ENCODE assay signal across 8 mouse cellular contexts in genomic region chr14:24486241-24486767, GRCm38 (mm10). TPM values are rescaled to one million over a fixed set of nuclear protein-coding genes. Genes with fewer than 3 reads are reported as not detected.
DNase-seq lines count a peak whose midpoint lies in the region; ATAC-seq and TF ChIP-seq lines count a peak whose summit lies in the region.

No protein-coding gene starts in this region.

- H3K4me1 ChIP-seq in cerebellum, adult 2 months (ENCODE audit: control insufficient read depth, insufficient read depth, low read length): peaks cover 7% of the 10 kb centered on the region
- H3K4me1 ChIP-seq in forebrain, postnatal 0 days (ENCODE audit: insufficient read depth): peaks cover 10% of the 10 kb centered on the region
- H3K4me1 ChIP-seq in limb, embryonic 13.5 days: peaks cover 9% of the 10 kb centered on the region
- 0 out of 2 replicates have a peak, but pooled peaks cover 7% of the 10 kb centered on the region for H3K4me1 ChIP-seq in stomach, embryonic 14.5 days (ENCODE audit: control insufficient read depth, insufficient read depth, low read length)

- peak overlapping the region; percentile 75 for H3K4me3 ChIP-seq in cerebellum, adult 2 months (replicated peaks; ENCODE audit: insufficient read depth, low read depth, low read length)
- peak overlapping the region; percentile 92 for H3K4me3 ChIP-seq in forebrain, postnatal 0 days (ENCODE audit: low read depth, low read length)
- peak overlapping the region; percentile 85 for H3K4me3 ChIP-seq in limb, embryonic 13.5 days
- peak overlapping the region; percentile 84 for H3K4me3 ChIP-seq in stomach, embryonic 14.5 days (ENCODE audit: low read depth, low read length)

- no peaks in the 10 kb centered on the region for H3K9me3 ChIP-seq in forebrain, postnatal 0 days (ENCODE audit: low read length)
- H3K9me3 ChIP-seq in limb, embryonic 13.5 days: no peaks in the 10 kb centered on the region
- H3K9me3 ChIP-seq in stomach, embryonic 14.5 days (ENCODE audit: control insufficient read depth, low read depth, low read length): no peaks in the 10 kb centered on the region

- TF ChIP-seq CTCF in cerebellum, adult 2 months (IDR thresholded peaks at IDR 0.05; ENCODE audit: borderline replicate concordance, insufficient read depth, low read depth, low read length): no peak
- TF ChIP-seq CTCF in forebrain, postnatal 0 days (IDR thresholded peaks at IDR 0.05; ENCODE audit: low read depth): no peak

- peaks cover 30% of the 10 kb centered on the region for H3K36me3 ChIP-seq in forebrain, postnatal 0 days (ENCODE audit: insufficient read depth)
- H3K36me3 ChIP-seq in limb, embryonic 13.5 days: peaks cover 30% of the 10 kb centered on the region
- peaks cover 31% of the 10 kb centered on the region for H3K36me3 ChIP-seq in stomach, embryonic 14.5 days (ENCODE audit: control insufficient read depth, insufficient read depth, low read length)

- 0 out of 2 replicates have a peak, but pooled peaks have one; percentile 1 for ATAC-seq in forebrain, postnatal 0 days
- no peak for ATAC-seq in limb, embryonic 13.5 days (ENCODE audit: low FRiP score, low read depth)
- no peak for ATAC-seq in stomach, embryonic 14.5 days (ENCODE audit: insufficient number of reproducible peaks, insufficient read depth, low FRiP score, low read depth)
- ATAC-seq in inflammation-experienced regulatory T-cells, adult 6 months: no peak

- DNase-seq in cerebellum, adult 2 months: no peak
- no peak for DNase-seq in cerebellum, postnatal 36 days
- peak; percentile 7 for DNase-seq in CD4-positive, CD25-positive, alpha-beta regulatory T cell, adult 2 months (ENCODE audit: low read depth, low spot score)
- no peak for DNase-seq in forebrain, postnatal 0 days
- DNase-seq in right cerebral cortex, postnatal 36 days (ENCODE audit: low spot score in 2 of 2): no peak

- H3K27me3 ChIP-seq in cerebellum, adult 2 months (ENCODE audit: control insufficient read depth, insufficient read depth, low read length): no peaks in the 10 kb centered on the region
- no peaks in the 10 kb centered on the region for H3K27me3 ChIP-seq in forebrain, postnatal 0 days (ENCODE audit: insufficient read depth, low read length)
- no peaks in the 10 kb centered on the region for H3K27me3 ChIP-seq in limb, embryonic 13.5 days
- H3K27me3 ChIP-seq in stomach, embryonic 14.5 days (ENCODE audit: control insufficient read depth, insufficient read depth, low read length): no peaks in the 10 kb centered on the region

- TF ChIP-seq POLR2A in cerebellum, adult 2 months (IDR thresholded peaks at IDR 0.05; ENCODE audit: borderline replicate concordance, insufficient read depth, low read length): no peak

- WGBS in cerebellum, adult 2 months: 6% methylated on average over 13 of the region's 13 CpGs
- WGBS in forebrain, postnatal 0 days: 8% methylated on average over 13 of the region's 13 CpGs
- WGBS in limb, embryonic 13.5 days: 6% methylated on average over 13 of the region's 13 CpGs
- WGBS in stomach, embryonic 14.5 days: 6% methylated on average over 13 of the region's 13 CpGs

- H3K9ac ChIP-seq in forebrain, postnatal 0 days: peak overlapping the region; percentile 74
- H3K9ac ChIP-seq in limb, embryonic 13.5 days: peak overlapping the region; percentile 86
- H3K9ac ChIP-seq in stomach, embryonic 14.5 days (replicated peaks; ENCODE audit: low read depth, low read length): peak overlapping the region; percentile 81

- no peak overlapping the region for H3K27ac ChIP-seq in cerebellum, adult 2 months (ENCODE audit: insufficient read depth, low read length)
- no peak overlapping the region for H3K27ac ChIP-seq in forebrain, postnatal 0 days (ENCODE audit: low read depth, low read length)
- H3K27ac ChIP-seq in limb, embryonic 13.5 days: no peak overlapping the region
- H3K27ac ChIP-seq in stomach, embryonic 14.5 days (ENCODE audit: low read length): no peak overlapping the region

- peak overlapping the region; percentile 76 for H3K4me2 ChIP-seq in forebrain, postnatal 0 days (ENCODE audit: low read depth)
- H3K4me2 ChIP-seq in limb, embryonic 13.5 days (replicated peaks): peak overlapping the region; percentile 80
- peak overlapping the region; percentile 55 for H3K4me2 ChIP-seq in stomach, embryonic 14.5 days (replicated peaks; ENCODE audit: low read depth, low read length)

RNA-seq across cellular contexts. Expression of gene Polr3a, which starts 0.6 kb away (rescaled TPM):
- polyA plus RNA-seq in cerebellum, adult 2 months (2012; rRNA removed): 22.0 and 25.2 TPM in 2 replicates
- 19.5 and 29.9 TPM in 2 replicates for total RNA-seq in forebrain, postnatal 0 days (2014; rRNA removed)
- polyA plus RNA-seq in forebrain, postnatal 0 days (2015; fragmentation: Nextera tagmentation; extraction: Ambion mirVana): 8.1 and 13.4 TPM in 2 replicates
- polyA plus RNA-seq in limb, embryonic 13.5 days (2015; fragmentation: Nextera tagmentation; extraction: Ambion mirVana): 20.1 TPM in 2 replicates
- 21.9 and 23.5 TPM in 2 replicates for polyA plus RNA-seq in stomach, embryonic 14.5 days (2014; fragmentation: Nextera tagmentation; extraction: Ambion mirVana)
- 10 to 100 TPM; 10.6 to 22.4 (median 17.4) TPM for polyA plus RNA-seq in inflammation-experienced regulatory T-cells, adult 6 months (2017; shearing (Covaris generic))

RNA-seq across cellular contexts. Expression of gene Rps24, which starts 0.6 kb away (rescaled TPM):
- 1,301 and 1,467 TPM in 2 replicates for polyA plus RNA-seq in cerebellum, adult 2 months (2012; rRNA removed)
- total RNA-seq in forebrain, postnatal 0 days (2014; rRNA removed): 1,310 and 1,631 TPM in 2 replicates
- 795 and 979 TPM in 2 replicates for polyA plus RNA-seq in forebrain, postnatal 0 days (2015; fragmentation: Nextera tagmentation; extraction: Ambion mirVana)
- 927 and 945 TPM in 2 replicates for polyA plus RNA-seq in limb, embryonic 13.5 days (2015; fragmentation: Nextera tagmentation; extraction: Ambion mirVana)
- polyA plus RNA-seq in stomach, embryonic 14.5 days (2014; fragmentation: Nextera tagmentation; extraction: Ambion mirVana): 1,400 and 1,408 TPM in 2 replicates
- 1,000 to 10,000 TPM; 1,562 to 2,670 (median 2,632) TPM for polyA plus RNA-seq in inflammation-experienced regulatory T-cells, adult 6 months (2017; shearing (Covaris generic))
